Mouse (Mus musculus) adrenal gland, adult 8-10 months (tissue): ENCODE data around the gene Suco. TPM values are rescaled to one million over a fixed set of nuclear protein-coding genes. Genes with fewer than 3 reads are reported as not detected.

Experiments used
- DNase-seq: peaks from one replicate; pipeline ENCODE4 v3.0.0; 2022
- total RNA-seq, 4 experiments: library from RNA; stranded (reverse); gene quantifications; 2 replicates each; pipeline ENCODE4 v1.2.4; 2022

Suco gene
- total RNA-seq, 4 experiments from 2014 or later, result 40.4 to 50.9 (median 45.5) TPM

DNA sequence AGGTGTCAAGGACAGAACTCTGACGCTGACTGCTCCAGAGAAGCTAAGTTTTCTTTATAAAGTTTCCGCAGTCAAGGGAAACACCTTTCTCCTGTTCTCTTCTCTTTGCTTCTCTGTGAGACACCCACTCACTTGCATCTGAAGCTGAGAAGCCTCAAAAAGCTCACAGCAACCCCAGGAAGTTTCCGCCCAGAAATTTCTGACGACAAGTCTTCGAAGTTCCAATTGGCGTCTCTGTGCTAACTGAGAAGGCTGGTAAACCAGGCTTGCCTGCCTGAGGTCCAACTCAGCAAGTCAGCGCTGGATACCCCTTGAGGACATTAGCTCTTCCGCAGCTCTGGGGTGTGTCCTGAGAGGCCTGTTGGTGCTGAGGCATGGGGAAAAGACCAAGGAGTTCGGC lies 88.1 kb downstream of the Suco start, which contains the start of gene Fasl:
TSS of gene Fasl (minus strand) at position 157 of the 400 bp plus-strand sequence.
- DNase-seq, result no peak

DNA sequence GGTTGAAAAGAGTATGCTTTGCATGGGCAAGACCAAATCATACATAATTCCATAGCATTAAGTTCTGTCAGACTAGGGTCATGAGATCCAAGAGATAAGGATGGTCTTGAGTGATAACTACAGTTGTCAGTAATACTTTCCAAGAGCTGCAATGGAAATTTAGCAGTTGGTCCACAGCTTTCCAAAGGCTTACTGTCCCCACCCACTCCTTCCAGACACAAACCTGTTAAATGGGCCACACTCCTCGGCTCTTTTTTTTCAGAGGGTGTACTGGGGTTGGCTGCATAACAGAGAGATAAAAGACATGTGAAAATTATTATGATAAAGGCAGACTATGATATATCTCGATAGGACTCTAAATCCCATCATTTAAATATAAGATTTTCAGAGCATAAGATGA lies 93.8 kb downstream of the Suco start:
- DNase-seq, result no peak

DNA sequence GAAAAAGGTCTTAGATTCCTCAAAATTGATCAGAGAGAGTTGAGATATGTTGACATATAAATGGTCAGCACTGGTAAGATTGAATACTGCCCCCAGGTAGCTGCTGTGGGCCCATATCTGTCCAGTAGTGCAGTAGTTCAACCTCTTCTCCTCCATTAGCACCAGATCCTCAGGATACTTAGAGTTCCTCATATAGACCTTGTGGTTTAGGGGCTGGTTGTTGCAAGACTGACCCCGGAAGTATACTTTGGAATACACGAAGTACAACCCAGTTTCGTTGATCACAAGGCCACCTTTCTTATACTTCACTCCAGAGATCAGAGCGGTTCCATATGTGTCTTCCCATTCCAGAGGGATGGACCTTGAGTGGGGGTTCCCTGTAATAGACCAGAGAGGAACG lies 94.9 kb downstream of the Suco start:
- DNase-seq, result no peak

DNA sequence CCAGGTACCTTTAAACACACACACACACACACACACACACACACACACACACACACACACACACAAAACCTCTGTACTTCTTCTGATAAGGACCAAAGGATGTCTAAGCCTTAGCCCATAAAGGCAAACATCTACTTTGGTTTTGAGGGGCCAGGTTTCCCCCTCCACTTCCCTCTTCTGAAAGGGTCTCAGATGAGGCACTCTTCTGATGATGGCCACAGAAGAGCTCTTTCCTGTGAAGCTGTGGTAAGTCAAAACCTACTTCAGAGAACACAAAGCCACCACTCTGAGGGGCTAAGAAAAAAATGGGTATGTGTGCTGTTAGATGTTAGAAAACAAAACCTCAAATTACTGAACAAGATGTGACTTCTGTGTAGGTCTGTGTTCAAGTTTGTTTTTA lies 97.4 kb downstream of the Suco start:
- DNase-seq, result no peak

DNA sequence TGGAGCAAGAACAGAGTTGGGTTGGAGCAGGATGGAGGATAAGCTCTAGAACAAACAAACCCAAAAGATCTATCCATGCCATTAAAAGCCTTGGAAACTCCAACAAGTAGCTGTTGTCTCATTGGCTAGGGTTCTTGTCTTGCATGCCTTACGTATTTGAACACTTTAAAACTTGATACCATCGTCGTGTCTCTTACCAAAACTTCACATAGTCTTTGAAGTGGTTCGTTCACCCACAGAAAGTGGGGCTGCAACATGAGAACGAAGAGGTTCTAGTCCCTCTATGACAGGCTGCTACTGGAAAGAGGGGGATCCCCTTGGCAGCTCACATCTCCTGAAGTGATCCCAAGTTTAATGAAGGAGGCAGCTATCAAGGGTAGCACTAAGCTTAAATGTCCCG lies 101.3 kb downstream of the Suco start:
- no peak for DNase-seq

DNA sequence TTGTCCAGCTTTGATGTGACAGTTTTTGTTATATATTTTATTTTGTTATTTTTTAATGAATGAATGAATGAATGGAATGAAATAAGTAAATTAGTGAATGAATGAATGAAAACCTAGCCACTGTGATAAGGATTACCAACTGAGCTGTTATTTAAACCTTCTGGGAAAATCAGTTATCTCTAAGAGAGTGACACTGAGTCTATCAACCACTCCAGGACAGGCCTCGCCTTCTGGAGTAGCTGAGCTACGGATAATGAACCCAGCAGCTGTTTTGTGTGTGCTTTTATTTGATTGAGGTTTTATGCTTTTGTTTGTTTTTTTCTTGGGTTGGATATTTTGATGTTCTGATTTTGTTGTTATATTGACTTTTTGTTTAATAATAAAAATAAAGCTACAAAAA lies 105.2 kb downstream of the Suco start:
- no peak for DNase-seq

DNA sequence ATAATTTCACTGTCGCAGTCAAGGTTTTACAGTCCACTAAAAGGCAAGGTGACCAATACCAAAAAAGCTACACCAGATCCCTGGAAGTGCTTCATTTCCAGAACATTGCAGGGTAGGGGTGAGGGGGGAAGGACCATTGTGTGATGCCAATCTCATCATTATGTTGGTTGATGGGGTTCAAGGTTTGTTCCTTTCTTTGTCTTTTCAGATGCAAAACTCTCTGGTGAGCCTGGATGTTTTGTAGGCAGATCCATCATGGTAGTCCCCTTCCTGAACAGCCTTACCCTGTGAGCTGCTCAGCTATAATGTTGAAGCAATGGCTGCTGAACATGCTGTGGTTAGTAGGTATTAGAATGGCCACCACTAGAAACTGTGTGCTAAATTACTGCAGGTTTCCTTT lies 107.2 kb downstream of the Suco start:
- DNase-seq, result no peak

DNA sequence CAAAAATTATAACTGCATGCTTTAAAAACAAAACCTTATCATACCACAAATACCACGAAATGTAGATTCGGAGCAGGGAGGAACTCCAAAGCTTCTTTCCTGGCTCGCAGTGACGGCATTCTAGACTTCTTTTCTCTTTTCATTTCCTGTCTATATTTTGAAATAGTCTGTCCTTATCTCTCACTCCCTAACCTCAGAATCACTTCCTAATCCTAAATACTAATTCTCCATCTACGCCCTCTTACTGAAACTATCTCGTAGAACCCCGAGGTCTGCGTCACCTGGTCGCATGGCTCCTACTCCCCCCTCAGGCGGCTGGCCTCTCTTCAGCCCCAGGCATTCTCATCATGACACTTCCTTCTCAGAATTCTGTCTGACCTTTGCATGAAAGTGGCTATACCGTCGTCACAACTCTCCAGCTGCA lies 109.4 kb downstream of the Suco start:
- no peak for DNase-seq

DNA sequence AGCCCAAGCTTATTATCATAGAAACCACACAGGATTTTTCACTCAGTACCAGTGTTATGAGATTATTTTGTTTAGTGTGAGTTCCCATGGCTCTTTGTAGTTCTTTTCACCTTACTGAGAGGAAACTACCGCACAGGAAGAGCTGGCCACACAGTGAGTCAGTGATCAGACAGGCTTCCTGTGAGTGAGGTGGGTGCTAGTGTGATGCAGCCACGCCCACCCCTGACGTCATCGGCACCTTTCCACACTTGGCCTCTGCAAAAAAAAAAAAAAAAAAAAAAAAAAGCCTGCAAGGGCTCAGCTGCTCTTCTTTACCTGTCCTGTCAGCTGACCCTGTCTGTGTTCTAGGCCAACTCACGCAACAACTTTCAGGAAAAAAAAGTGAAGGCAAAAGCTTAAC lies 109.8 kb downstream of the Suco start:
- DNase-seq, result no peak

Other genes with a start within 250 kb of the Suco start
- 1 to 10 TPM in 1 of 4 experiments, under 1 TPM in 1, not detected in 2; 0.35 to 1.4 TPM for gene Fasl, start 88.2 kb downstream of the Suco start, total RNA-seq
- 10 to 100 TPM; 15.1 to 24.7 (median 19.8) TPM for gene Pigc, start 92.5 kb upstream of the Suco start, total RNA-seq
- not detected for gene 4930558K02Rik, start 103.0 kb upstream of the Suco start, total RNA-seq